Mouse (Mus musculus) midbrain, embryonic 10.5 days (tissue): ENCODE data around the gene Aimp2. TPM values are rescaled to one million over a fixed set of nuclear protein-coding genes. Genes with fewer than 3 reads are reported as not detected.

ENCODE experiments used
- DNase-seq: peaks from one replicate; pipeline ENCODE4 v3.0.0-alpha.2; 2017; ENCODE audit warnings: low spot score
- H3K27ac ChIP-seq: fragments of 300-500 bp; sonication (generic); replicated peaks from 2 replicates; pipeline ENCODE4 v1.5.1; 2016; ENCODE audit warnings: mild to moderate bottlenecking
- H3K27me3 ChIP-seq: fragments of 300-500 bp; sonication (generic); 2 replicates; pipeline ENCODE4 v1.6.1; 2016; ENCODE audit warnings: low read depth, mild to moderate bottlenecking; ENCODE audit not compliant: poor library complexity, severe bottlenecking
- H3K36me3 ChIP-seq: fragments of 300-500 bp; sonication (generic); 2 replicates; pipeline ENCODE4 v1.6.1; 2016; ENCODE audit warnings: mild to moderate bottlenecking, moderate library complexity
- H3K4me1 ChIP-seq: fragments of 300-500 bp; sonication (generic); 2 replicates; pipeline ENCODE4 v1.6.1; 2016
- H3K4me3 ChIP-seq: fragments of 300-500 bp; sonication (generic); 2 replicates; pipeline ENCODE4 v1.5.1; 2016; ENCODE audit warnings: mild to moderate bottlenecking, moderate library complexity
- H3K9me3 ChIP-seq: fragments of 300-500 bp; sonication (generic); replicated peaks from 2 replicates; pipeline ENCODE4 v1.6.1; 2016; ENCODE audit warnings: mild to moderate bottlenecking
- WGBS: fragments of 180-500 bp; shearing (Covaris S2); methylation state at CpG from one replicate; pipeline ENCODE4 v1.1.7; 2016; 5-methylcytosine and 5-hydroxymethylcytosine counted together
- polyA plus RNA-seq: library from polyadenylated mRNA; unstranded; fragments of >200 nt; fragmentation: Nextera tagmentation; extraction: Ambion mirVana; gene quantifications from 2 replicates; pipeline ENCODE4 v1.2.1, GENCODE M21; 2016

Gene Aimp2
- polyA plus RNA-seq, 1 experiment from 2014 or later: 142 TPM

DNA sequence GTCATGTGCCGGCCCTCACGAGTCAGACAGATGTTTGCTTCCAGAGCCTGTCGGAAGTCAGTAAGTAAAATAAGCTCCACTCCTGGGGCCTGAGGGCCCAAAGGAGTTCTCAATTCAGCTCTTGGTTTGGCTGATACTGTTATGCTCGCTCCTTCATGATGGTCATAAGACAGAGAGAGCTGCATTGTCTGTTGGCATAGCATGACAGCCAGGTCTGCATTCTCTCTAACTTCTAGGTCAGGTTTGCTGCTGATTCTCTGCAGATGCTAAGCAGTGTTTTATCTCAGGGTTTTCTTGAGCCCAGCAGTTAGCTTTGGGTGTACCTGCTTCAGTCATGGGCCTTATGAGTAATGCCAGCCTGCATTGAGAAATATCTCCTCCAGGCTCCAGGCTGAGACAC is 19.6 kb upstream of the Aimp2 start:
- peaks cover 82% of the 10 kb centered on the region for H3K36me3 ChIP-seq
- H3K4me1 ChIP-seq: peaks cover 11% of the 10 kb centered on the region
- H3K27me3 ChIP-seq: no peaks in the 10 kb centered on the region
- H3K27ac ChIP-seq: no peak overlapping the region
- 93% methylated on average over 4 of the region's 4 CpGs for whole genome bisulfite sequencing
- no peak for DNase-seq
- H3K9me3 ChIP-seq: no peaks in the 10 kb centered on the region
- H3K4me3 ChIP-seq: no peak overlapping the region

DNA sequence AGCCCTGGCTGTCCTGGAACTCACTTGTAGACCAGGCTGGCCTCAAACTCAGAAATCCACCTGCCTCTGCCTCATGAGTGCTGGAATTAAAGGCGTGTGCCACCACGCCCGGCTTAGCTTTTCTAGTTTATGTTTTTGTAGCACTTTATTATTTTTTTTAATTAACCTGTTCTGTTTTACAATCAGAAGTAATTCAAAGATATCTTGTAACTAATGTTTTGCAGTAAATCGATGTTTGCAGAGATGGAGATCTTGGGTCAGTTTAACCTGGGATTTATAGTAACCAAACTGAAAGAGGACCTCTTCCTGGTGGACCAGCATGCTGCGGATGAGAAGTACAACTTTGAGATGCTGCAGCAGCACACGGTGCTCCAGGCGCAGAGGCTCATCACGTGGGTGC is 18.2 kb upstream of the Aimp2 start, which contains the start of gene Gm42421:
Gene Gm42421, plus strand, starts transcription at position 301 of the 400 bp plus-strand sequence.
- peaks cover 9% of the 10 kb centered on the region for H3K4me1 ChIP-seq
- no peak within 1 kb of the TSS for H3K4me3 ChIP-seq
- no peaks in the 10 kb centered on the region for H3K9me3 ChIP-seq
- H3K27me3 ChIP-seq: no peaks in the 10 kb centered on the region
- 94% methylated on average over 8 of the region's 8 CpGs for WGBS
- H3K27ac ChIP-seq: no peak within 1 kb of the TSS
- H3K36me3 ChIP-seq: peaks cover 96% of the 10 kb centered on the region
- no peak for DNase-seq

DNA sequence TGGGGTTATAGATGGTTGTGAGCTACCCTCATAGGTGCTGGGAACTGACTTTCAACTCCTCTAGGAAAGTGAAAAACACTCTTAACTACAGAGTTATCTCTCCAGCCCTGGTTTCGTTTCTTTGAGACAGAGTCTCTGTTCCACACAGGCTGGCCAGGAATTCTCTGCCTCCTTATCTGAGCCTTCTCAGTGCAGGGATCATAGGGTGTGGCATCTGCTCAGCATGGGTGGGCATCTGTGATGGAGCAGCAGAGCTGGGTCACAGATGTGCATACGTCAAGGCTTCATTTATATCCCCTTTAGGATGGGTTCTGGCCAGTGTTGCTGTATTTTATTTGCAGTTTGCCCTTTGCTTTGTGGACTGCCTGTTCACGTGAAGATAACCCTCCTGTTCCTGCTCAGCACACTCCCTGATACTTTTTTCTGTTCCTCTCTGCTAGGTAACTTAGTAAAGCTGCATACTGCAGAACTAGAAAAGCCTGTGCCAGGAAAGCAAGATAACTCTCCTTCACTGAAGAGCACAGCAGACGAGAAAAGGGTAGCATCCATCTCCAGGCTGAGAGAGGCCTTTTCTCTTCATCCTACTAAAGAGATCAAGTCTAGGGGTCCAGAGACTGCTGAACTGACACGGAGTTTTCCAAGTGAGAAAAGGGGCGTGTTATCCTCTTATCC is 15.3 kb upstream of the Aimp2 start:
- Histone ChIP-seq H3K4me3 (no peak overlapping the region), H3K4me1 (no peaks in the 10 kb centered on the region), H3K36me3 (peaks cover 97% of the 10 kb centered on the region), H3K27ac (no peak overlapping the region), H3K27me3 (no peaks in the 10 kb centered on the region), H3K9me3 (no peaks in the 10 kb centered on the region)
- DNase-seq: no peak
- WGBS: 91% methylated on average over 6 of the region's 6 CpGs

DNA sequence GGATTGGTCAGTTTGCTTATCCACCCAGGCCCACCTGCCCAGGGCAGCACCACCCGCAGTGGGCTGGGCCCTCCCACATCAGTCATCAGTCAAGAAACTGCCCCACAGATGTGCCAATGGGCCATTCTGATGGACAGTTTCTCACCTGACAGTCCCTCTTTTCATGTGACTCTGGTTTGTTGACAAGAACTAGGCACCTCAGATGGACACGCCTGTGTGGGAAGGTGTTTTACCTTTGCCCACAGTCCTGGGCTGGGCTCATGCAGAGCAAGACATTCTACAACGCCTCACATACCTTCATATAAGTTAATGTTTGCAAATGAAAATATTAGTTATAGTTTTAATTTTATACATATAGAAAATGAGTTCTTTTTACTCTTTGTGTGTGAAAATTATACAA is 8.5 kb upstream of the Aimp2 start:
- Histone ChIP-seq H3K4me3 (no peak overlapping the region), H3K27ac (no peak overlapping the region), H3K36me3 (peaks cover 95% of the 10 kb centered on the region), H3K4me1 (no peaks in the 10 kb centered on the region), H3K27me3 (no peaks in the 10 kb centered on the region), H3K9me3 (no peaks in the 10 kb centered on the region)
- no peak for DNase-seq
- WGBS: 95% methylated on average over 3 of the region's 3 CpGs

DNA sequence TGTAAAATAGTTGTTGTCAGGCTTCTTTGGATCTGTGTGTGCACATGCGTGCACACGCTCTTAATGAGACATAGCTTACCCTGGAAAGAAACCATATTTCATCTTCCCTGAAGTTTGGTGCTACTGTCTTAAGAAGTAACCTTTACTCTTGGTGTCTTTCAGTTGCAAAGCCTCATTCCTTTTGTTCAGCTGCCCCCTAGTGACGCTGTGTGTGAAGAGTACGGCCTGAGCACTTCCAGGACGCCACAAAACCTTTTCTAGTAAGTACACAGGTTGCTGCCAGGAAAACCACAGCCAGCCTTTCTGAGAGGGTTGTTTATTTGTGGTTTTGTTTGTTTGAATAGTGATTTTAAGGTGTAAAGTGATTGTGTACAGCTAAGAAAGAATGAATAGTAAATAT is 7.8 kb upstream of the Aimp2 start:
- 60% methylated on average over 5 of the region's 5 CpGs for WGBS
- Histone ChIP-seq H3K4me1 (no peaks in the 10 kb centered on the region), H3K36me3 (peaks cover 89% of the 10 kb centered on the region), H3K27ac (no peak overlapping the region), H3K27me3 (no peaks in the 10 kb centered on the region), H3K9me3 (no peaks in the 10 kb centered on the region), H3K4me3 (no peak overlapping the region)
- peak; percentile 22 for DNase-seq

DNA sequence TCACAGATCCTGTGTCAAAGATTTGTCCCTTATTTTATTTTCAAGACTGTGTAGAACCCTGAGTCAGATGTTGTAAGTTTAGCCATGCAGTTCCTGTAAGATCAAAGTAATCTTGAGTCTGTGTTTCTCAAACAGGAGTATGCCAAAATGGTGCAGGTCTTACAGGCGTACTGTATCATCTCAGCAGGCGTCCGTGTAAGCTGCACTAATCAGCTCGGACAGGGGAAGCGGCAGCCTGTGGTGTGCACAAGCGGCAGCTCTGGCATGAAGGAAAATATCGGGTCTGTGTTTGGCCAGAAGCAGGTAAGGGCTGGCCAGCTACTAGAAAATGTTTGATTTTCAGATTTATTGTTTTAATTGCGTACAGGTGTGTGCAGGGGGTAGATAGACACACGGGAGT is 6.6 kb upstream of the Aimp2 start:
- Histone ChIP-seq H3K4me1 (peaks cover under 1% of the 10 kb centered on the region), H3K27me3 (no peaks in the 10 kb centered on the region), H3K36me3 (peaks cover 78% of the 10 kb centered on the region), H3K27ac (no peak overlapping the region), H3K4me3 (no peak overlapping the region), H3K9me3 (no peaks in the 10 kb centered on the region)
- no peak for DNase-seq
- 94% methylated on average over 9 of the region's 9 CpGs for WGBS

DNA sequence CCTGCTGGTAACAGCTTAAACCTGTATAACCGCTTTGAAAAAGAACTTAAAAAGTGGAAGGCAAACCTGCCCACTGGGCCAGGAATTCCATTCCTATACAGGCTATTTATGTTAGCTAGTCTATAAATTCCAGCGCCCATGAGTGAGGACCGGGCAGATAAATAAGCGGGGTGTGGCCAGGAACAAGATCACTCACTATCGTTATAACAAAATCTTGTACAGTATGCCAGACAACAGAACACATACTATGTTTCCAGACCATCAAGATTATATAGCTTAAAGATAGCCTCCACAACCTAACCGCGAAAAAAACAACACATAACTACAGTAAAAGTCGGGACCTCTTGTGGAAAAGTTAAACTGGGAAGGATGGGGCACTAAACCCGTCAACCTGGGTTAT is 721 bp downstream of the Aimp2 start:
- Histone ChIP-seq H3K4me1 (peaks cover 28% of the 10 kb centered on the region), H3K27me3 (no peaks in the 10 kb centered on the region), H3K4me3 (peak overlapping the region; percentile 78), H3K9me3 (no peaks in the 10 kb centered on the region), H3K27ac (peak overlapping the region; percentile 87), H3K36me3 (peaks cover 52% of the 10 kb centered on the region)
- WGBS: 5% methylated on average over 9 of the region's 9 CpGs
- DNase-seq: no peak

DNA sequence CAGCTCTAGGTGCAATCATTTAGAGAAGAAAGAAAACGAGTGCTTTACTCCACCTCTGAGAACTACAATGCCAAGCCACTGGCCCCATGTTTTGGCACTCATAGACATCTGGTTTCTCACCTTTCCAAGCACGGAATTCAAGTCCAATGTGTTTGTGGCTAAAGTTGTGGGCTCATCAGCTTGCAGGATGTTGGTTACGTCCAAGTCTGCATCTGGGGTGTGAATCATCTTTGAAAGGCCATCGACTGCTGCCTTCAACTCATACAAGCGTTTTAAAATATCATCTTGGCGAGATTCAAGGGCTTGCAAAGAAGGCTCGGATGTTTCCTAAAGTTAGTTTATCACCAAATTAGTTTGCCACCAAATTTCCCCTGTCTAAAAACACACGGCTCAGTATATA is 3.2 kb downstream of the Aimp2 start:
- 90% methylated on average over 8 of the region's 8 CpGs for WGBS
- H3K27me3 ChIP-seq: no peaks in the 10 kb centered on the region
- no peaks in the 10 kb centered on the region for H3K9me3 ChIP-seq
- H3K4me1 ChIP-seq: peaks cover 28% of the 10 kb centered on the region
- peaks cover 67% of the 10 kb centered on the region for H3K36me3 ChIP-seq
- no peak overlapping the region for H3K4me3 ChIP-seq
- H3K27ac ChIP-seq: no peak overlapping the region
- DNase-seq: no peak

DNA sequence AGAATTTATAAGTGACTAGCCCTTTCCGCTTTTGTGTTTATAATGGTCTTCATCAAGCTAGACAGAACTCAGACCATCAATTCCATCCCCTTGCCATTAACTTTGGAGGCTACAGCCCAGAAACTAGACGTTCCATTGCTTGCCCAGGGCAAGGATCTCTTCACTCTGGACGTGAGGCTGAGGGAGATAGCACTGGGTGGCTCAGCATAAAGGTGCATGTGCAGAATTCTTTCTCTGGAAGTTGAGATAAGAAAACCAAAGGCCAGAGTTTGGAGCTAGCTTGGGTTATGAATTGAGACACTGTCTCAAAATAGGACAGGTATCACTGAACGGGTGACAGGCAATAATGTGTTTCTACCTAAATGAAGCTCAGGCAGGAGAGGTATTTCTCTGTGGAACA is 5.8 kb downstream of the Aimp2 start:
- no peak overlapping the region for H3K4me3 ChIP-seq
- H3K27ac ChIP-seq: no peak overlapping the region
- H3K27me3 ChIP-seq: no peaks in the 10 kb centered on the region
- H3K36me3 ChIP-seq: peaks cover 94% of the 10 kb centered on the region
- no peaks in the 10 kb centered on the region for H3K9me3 ChIP-seq
- peaks cover 15% of the 10 kb centered on the region for H3K4me1 ChIP-seq
- DNase-seq: no peak
- 92% methylated on average over 4 of the region's 4 CpGs for WGBS

DNA sequence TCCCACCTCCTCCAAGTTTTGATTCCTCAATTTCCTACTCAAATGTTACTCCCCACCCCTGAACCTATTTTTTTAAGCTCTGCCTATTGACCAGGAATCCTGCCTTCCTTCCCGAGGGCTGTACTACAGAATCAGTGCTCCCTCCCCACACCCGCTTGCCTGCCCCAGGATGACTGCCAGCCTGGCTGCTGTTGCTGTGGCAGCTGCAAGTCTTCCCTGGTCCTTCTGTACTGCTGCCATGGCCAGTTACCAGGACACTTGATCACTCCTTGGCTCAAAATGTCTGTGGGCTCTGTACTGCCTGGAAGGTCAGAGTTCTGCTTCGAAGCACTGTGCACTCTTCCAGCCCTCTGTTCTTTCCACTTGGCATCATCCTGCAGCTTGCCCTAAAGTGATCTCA is 7.5 kb downstream of the Aimp2 start:
- no peaks in the 10 kb centered on the region for H3K4me1 ChIP-seq
- peaks cover 100% of the 10 kb centered on the region for H3K36me3 ChIP-seq
- no peaks in the 10 kb centered on the region for H3K9me3 ChIP-seq
- no peaks in the 10 kb centered on the region for H3K27me3 ChIP-seq
- WGBS: 87% methylated on average over 3 of the region's 3 CpGs
- no peak for DNase-seq
- H3K4me3 ChIP-seq: no peak overlapping the region
- H3K27ac ChIP-seq: no peak overlapping the region

DNA sequence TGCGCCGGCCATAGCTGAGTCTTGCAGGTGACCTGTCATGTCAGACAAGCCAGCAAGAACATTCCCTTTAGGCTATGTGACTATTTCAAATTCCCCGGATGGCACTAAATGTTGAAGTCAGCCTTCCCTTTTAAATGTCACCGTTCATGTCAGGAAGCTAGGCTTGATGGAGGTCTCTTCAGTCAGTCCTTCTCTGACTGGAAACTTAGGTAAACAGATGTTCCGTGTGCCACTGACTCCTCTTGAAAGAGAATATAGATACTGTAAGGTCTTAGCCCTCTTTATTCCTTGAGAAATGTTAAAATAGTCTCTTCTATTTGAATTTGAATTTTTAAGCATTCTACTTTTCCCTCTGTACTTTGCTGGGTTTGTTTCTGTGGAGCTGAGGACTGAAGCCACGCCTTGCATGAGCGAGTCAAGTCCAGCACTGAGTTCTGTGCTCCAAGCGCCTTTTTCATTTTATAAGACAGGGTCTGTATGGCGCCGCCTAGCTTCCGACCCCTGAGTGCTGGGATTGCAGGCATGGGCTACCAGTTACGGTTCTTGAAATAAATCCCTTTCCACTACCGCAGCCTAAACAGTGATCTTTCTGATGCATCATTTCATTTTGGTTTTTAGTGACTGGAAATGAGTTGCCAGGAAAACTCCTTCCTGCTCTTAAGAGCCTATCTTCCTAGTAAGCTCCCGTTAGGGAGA is 11.9 kb downstream of the Aimp2 start, which contains the start of gene Ankrd61:
Gene Ankrd61, minus strand, starts transcription at position 51 of the 696 bp plus-strand sequence.
- Histone ChIP-seq H3K27me3 (no peaks in the 10 kb centered on the region), H3K4me1 (no peaks in the 10 kb centered on the region), H3K4me3 (no peak within 1 kb of the TSS), H3K27ac (no peak within 1 kb of the TSS), H3K36me3 (peaks cover 92% of the 10 kb centered on the region), H3K9me3 (no peaks in the 10 kb centered on the region)
- DNase-seq: no peak
- WGBS: 88% methylated on average over 14 of the region's 14 CpGs

DNA sequence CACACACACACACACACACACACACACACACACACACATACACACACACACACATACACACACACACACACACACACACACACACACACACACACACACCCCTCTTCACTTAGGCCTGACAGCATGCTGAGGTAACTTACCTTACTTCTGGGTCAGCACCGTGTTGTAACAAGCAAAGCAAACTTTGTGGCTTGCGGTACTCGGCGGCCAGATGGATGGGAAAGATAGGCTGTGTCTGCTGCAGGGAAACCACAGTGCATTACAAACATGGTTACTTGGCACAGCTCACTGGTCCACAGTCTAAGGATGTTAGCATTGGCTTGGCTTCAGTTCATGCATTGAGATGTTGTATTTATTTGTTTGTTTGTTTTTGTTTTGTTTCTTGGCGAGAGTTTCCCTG is 16.3 kb downstream of the Aimp2 start:
- Histone ChIP-seq H3K4me1 (no peaks in the 10 kb centered on the region), H3K27ac (no peak overlapping the region), H3K36me3 (peaks cover 92% of the 10 kb centered on the region), H3K9me3 (no peaks in the 10 kb centered on the region), H3K27me3 (no peaks in the 10 kb centered on the region), H3K4me3 (no peak overlapping the region)
- DNase-seq: no peak
- WGBS: 87% methylated on average over 5 of the region's 5 CpGs

DNA sequence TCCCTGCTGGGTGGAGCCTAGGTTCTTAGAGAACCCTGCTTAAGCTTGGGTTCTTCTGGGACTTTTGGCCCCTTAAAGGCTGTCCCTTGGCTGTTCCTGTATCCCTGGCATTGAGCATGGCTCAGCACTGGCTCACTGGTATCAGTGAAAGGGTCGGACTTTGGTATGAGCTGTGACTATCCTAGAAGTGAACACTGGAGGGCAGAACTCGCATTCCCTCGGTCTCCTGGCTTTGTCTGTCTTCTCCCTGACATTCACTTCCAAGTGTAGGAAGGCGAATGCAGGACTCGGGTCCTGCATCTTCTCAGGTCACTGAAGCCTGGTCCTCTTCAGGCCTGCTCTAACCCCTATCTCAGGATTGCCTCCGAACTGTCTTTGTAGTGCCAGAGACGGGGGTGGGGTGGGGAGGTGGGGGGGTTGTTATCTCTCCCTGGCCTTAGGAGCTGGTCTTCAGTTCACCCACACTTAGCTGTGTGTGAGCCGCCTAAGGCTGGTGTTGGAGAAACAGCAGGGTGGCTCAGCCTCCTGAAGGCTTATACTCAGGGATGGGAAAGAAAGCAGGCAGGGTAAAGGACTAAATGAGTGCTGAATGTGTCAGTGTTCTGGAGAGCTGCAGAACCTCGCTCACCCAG is 17.3 kb downstream of the Aimp2 start:
- Histone ChIP-seq H3K36me3 (peaks cover 92% of the 10 kb centered on the region), H3K27ac (no peak overlapping the region), H3K27me3 (no peaks in the 10 kb centered on the region), H3K4me3 (no peak overlapping the region), H3K4me1 (no peaks in the 10 kb centered on the region), H3K9me3 (no peaks in the 10 kb centered on the region)
- 82% methylated on average over 9 of the region's 9 CpGs for WGBS
- no peak for DNase-seq
